Mouse (Mus musculus): ENCODE measurements around the gene Aym1. TPM values are rescaled to one million over a fixed set of nuclear protein-coding genes. Genes with fewer than 3 reads are reported as not detected.

Gene Aym1
- total and polyA plus RNA-seq, 2 experiments from 2014 or later = not detected

DNA sequence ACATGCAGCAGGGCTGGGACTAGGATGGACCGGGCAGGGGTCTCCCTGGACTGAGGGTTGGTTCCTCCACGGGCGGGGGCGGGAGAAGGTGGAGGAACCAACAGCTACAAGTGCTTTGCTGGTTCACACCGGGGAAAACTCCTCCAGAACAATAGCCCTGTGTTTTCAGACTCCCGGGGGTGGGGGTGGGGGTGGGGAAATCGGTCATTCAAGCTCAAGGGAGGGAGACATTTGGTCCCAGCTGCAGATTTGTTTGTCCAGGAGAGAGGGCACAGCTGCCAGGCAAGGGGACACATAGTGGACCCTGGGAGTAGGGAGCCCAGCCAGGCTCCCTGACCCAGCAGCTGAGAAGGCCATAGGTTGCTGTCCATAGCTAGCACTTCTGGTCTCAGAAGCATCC is 7.9 kb upstream of the Aym1 start:
- 0 out of 2 replicates have a peak, but pooled peaks cover 2% of the 10 kb centered on the region for H3K4me1 ChIP-seq (ENCODE audit: insufficient read depth, low read length)
- H3K27ac ChIP-seq (ENCODE audit: low read depth, low read length) = no peak overlapping the region
- WGBS = 11% methylated on average over 7 of the region's 7 CpGs
- H3K9ac ChIP-seq (replicated peaks; ENCODE audit: low read length, poor library complexity, severe bottlenecking) = no peak overlapping the region
- H3K36me3 ChIP-seq (ENCODE audit: insufficient read depth, low read length) = no peaks in the 10 kb centered on the region
- ATAC-seq (ENCODE audit: low FRiP score) = no peak
- H3K9me3 ChIP-seq (ENCODE audit: low read length) = no peaks in the 10 kb centered on the region
- TF ChIP-seq CTCF (IDR thresholded peaks at IDR 0.05) = no peak
- H3K4me3 ChIP-seq (ENCODE audit: low read depth, low read length) = no peak overlapping the region
- no peak overlapping the region for H3K4me2 ChIP-seq (ENCODE audit: low read depth, low read length, poor library complexity, severe bottlenecking)
- H3K27me3 ChIP-seq (ENCODE audit: insufficient read depth, low read length) = peaks cover 40% of the 10 kb centered on the region
- DNase-seq (ENCODE audit: low spot score) = no peak

GRCm38 (mm10) chr5:113349810-113350209 is 7.3 kb upstream of the Aym1 start:
- ATAC-seq (ENCODE audit: low FRiP score) = no peak
- WGBS = 10% methylated on average over 7 of the region's 7 CpGs
- TF ChIP-seq CTCF (IDR thresholded peaks at IDR 0.05) = no peak
- Histone ChIP-seq H3K27ac (ENCODE audit: low read depth, low read length) (no peak overlapping the region), H3K4me1 (ENCODE audit: insufficient read depth, low read length) (0 out of 2 replicates have a peak, but pooled peaks cover 2% of the 10 kb centered on the region), H3K4me2 (ENCODE audit: low read depth, low read length, poor library complexity, severe bottlenecking) (no peak overlapping the region), H3K36me3 (ENCODE audit: insufficient read depth, low read length) (no peaks in the 10 kb centered on the region), H3K9ac (replicated peaks; ENCODE audit: low read length, poor library complexity, severe bottlenecking) (no peak overlapping the region), H3K9me3 (ENCODE audit: low read length) (no peaks in the 10 kb centered on the region), H3K4me3 (ENCODE audit: low read depth, low read length) (no peak overlapping the region), H3K27me3 (ENCODE audit: insufficient read depth, low read length) (peaks cover 35% of the 10 kb centered on the region)
- DNase-seq (ENCODE audit: low spot score) = peak; percentile 61

GRCm38 (mm10) chr5:113351768-113352167 is 5.3 kb upstream of the Aym1 start:
- Histone ChIP-seq H3K9me3 (ENCODE audit: low read length) (no peaks in the 10 kb centered on the region), H3K9ac (replicated peaks; ENCODE audit: low read length, poor library complexity, severe bottlenecking) (no peak overlapping the region), H3K27me3 (ENCODE audit: insufficient read depth, low read length) (peaks cover 20% of the 10 kb centered on the region; the same call in 1 of the 2 replicates), H3K4me2 (ENCODE audit: low read depth, low read length, poor library complexity, severe bottlenecking) (no peak overlapping the region), H3K4me1 (ENCODE audit: insufficient read depth, low read length) (0 out of 2 replicates have a peak, but pooled peaks cover 2% of the 10 kb centered on the region), H3K27ac (ENCODE audit: low read depth, low read length) (no peak overlapping the region), H3K36me3 (ENCODE audit: insufficient read depth, low read length) (no peaks in the 10 kb centered on the region), H3K4me3 (ENCODE audit: low read depth, low read length) (no peak overlapping the region)
- no peak for TF ChIP-seq CTCF (IDR thresholded peaks at IDR 0.05)
- WGBS = 32% methylated on average over 3 of the region's 3 CpGs
- peak; percentile 82 for DNase-seq (ENCODE audit: low spot score)
- ATAC-seq (ENCODE audit: low FRiP score) = no peak

DNA sequence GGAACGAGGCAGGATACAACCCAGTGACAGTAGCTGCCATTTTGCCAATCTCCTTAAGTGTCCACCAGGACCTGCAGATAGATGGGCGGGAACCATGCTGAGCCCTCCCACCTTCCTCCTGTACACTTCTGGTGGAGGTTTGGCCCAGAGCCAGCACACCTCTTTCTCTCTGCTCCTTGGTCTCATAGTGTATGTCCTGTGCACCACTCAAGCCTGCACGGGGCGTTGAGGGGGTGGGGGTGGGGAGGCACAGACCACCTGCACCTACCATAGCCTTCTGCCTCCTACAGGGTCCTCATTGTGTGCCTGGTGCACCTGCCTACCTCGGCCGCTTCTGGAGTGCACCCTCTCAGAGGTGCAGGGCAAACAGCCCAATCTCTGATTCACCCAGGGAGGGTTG is 4.5 kb upstream of the Aym1 start:
- no peak for TF ChIP-seq CTCF (IDR thresholded peaks at IDR 0.05)
- no peak overlapping the region for H3K27ac ChIP-seq (ENCODE audit: low read depth, low read length)
- no peak overlapping the region for H3K4me3 ChIP-seq (ENCODE audit: low read depth, low read length)

DNA sequence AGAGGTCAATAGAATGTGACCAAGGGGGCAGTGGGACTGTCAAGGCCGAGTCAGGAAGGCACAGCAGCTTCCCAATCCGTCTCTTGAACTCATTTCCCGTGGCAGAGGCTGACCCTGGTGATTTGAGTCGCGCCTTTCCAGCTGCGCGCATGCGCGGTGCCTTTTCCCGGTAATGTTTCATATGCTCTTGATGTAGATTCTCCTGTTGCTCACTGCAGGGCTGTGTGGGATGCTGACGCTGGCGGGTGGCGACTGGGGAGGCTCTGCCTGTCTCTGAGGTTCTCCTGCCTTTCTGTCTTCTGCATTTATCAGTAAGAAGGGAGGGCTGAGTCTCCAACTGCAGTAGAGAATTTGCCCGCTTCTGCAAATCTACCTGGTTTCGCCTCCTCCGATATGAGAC is 2.8 kb upstream of the Aym1 start:
- Histone ChIP-seq H3K36me3 (ENCODE audit: insufficient read depth, low read length) (no peaks in the 10 kb centered on the region), H3K4me3 (ENCODE audit: low read depth, low read length) (no peak overlapping the region), H3K9ac (replicated peaks; ENCODE audit: low read length, poor library complexity, severe bottlenecking) (no peak overlapping the region), H3K9me3 (ENCODE audit: low read length) (no peaks in the 10 kb centered on the region), H3K4me2 (ENCODE audit: low read depth, low read length, poor library complexity, severe bottlenecking) (peak overlapping the region; percentile 15; the same call in 1 of the 2 replicates), H3K27ac (ENCODE audit: low read depth, low read length) (no peak overlapping the region), H3K4me1 (ENCODE audit: insufficient read depth, low read length) (no peaks in the 10 kb centered on the region), H3K27me3 (ENCODE audit: insufficient read depth, low read length) (0 out of 2 replicates have a peak, but pooled peaks cover 6% of the 10 kb centered on the region)
- 45% methylated on average over 16 of the region's 16 CpGs for WGBS
- no peak for ATAC-seq (ENCODE audit: low FRiP score)
- no peak for DNase-seq (ENCODE audit: low spot score)
- TF ChIP-seq CTCF (IDR thresholded peaks at IDR 0.05) = no peak

More for the DNA sequence above, 4.5 kb upstream of the Aym1 start:
- H3K27me3 ChIP-seq (ENCODE audit: insufficient read depth, low read length) = peaks cover 19% of the 10 kb centered on the region; the same call in 1 of the 2 replicates
- DNase-seq (ENCODE audit: low spot score) (no peak), ATAC-seq (ENCODE audit: low FRiP score) (no peak)
- no peaks in the 10 kb centered on the region for H3K9me3 ChIP-seq (ENCODE audit: low read length)
- 0 out of 2 replicates have a peak, but pooled peaks cover 2% of the 10 kb centered on the region for H3K4me1 ChIP-seq (ENCODE audit: insufficient read depth, low read length)
- no peaks in the 10 kb centered on the region for H3K36me3 ChIP-seq (ENCODE audit: insufficient read depth, low read length)
- H3K9ac ChIP-seq (replicated peaks; ENCODE audit: low read length, poor library complexity, severe bottlenecking) = no peak overlapping the region
- H3K4me2 ChIP-seq (ENCODE audit: low read depth, low read length, poor library complexity, severe bottlenecking) = no peak overlapping the region
- WGBS = 76% methylated on average over 6 of the region's 6 CpGs

DNA sequence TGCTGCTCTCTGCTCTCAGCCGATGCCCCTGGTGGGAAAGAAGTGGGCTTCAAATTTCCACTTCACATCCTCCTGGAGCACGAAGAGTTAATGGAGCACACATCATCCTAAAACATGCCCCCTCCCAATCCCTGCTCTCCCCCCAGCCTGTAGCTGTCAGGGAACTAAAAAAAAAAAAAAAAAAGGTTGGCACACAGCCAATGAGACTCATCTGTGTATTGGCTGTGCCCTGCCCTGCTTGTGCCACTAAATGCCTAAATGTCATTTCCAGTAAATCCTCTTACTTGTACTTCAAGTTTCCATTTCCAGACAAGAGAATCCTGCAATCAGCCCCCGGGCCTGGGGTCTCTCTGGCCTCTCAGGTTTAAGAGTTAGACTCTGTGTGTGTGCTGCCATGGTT is 562 bp downstream of the Aym1 start:
- WGBS = 56% methylated on average over 3 of the region's 3 CpGs
- DNase-seq (ENCODE audit: low spot score) = peak; percentile 52
- no peak for ATAC-seq (ENCODE audit: low FRiP score)

More for the DNA sequence above, 562 bp downstream of the Aym1 start:
- Histone ChIP-seq H3K4me3 (ENCODE audit: low read depth, low read length) (no peak overlapping the region), H3K4me1 (ENCODE audit: insufficient read depth, low read length) (no peaks in the 10 kb centered on the region), H3K4me2 (ENCODE audit: low read depth, low read length, poor library complexity, severe bottlenecking) (no peak overlapping the region), H3K27ac (ENCODE audit: low read depth, low read length) (no peak overlapping the region), H3K36me3 (ENCODE audit: insufficient read depth, low read length) (no peaks in the 10 kb centered on the region), H3K9me3 (ENCODE audit: low read length) (no peaks in the 10 kb centered on the region), H3K27me3 (ENCODE audit: insufficient read depth, low read length) (0 out of 2 replicates have a peak, but pooled peaks cover 6% of the 10 kb centered on the region), H3K9ac (replicated peaks; ENCODE audit: low read length, poor library complexity, severe bottlenecking) (no peak overlapping the region)
- no peak for TF ChIP-seq CTCF (IDR thresholded peaks at IDR 0.05)
